Mouse (Mus musculus): Measurements from ENCODE around the gene Cad. TPM values are rescaled to one million over a fixed set of nuclear protein-coding genes. Genes with fewer than 3 reads are reported as not detected.

Gene Cad
- total RNA-seq, 1 experiment from 2014 or later: 28.3 TPM

DNA sequence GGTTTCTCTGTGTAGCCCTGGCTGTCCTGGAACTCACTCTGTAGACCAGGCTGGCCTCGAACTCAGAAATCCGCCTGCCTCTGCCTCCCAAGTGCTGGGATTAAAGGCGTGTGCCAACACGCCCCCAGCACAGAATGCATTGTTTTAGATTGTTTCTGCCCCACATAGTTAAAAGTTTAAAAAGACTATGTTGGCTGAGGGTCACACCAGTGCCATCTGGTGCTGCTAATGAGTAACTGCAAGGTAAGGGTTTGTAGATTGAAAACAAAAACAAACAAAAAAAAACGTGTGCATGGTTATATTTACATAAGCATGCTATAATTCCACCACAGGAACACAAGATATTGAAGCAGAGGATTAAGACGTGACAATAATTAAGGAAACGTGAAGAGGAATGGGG, 56.2 kb downstream of the Cad start:
- DNase-seq: no peak

DNA sequence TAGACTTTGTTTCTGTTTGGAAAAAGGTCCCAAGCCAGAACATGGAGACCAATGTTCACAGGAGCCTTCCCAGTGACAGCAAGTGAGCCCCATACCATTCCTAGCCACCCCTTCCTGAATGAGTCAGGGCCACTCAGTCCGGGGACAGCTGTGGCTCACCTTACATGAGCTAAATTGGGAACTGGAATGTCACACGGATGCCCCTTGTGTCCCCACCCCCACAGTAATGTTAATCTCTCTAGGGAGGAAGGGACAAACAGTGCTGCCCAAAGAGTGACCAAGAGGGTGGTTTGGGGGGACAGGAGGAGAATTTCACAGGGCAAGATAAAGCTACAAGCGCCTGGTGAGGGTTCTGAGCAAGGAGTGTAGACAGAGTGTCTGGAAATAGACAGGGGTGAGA, 61.8 kb downstream of the Cad start, which contains the start of gene Trim54:
Gene Trim54, plus strand, starts transcription at position 359 of the 400 bp plus-strand sequence.
- DNase-seq: no peak

DNA sequence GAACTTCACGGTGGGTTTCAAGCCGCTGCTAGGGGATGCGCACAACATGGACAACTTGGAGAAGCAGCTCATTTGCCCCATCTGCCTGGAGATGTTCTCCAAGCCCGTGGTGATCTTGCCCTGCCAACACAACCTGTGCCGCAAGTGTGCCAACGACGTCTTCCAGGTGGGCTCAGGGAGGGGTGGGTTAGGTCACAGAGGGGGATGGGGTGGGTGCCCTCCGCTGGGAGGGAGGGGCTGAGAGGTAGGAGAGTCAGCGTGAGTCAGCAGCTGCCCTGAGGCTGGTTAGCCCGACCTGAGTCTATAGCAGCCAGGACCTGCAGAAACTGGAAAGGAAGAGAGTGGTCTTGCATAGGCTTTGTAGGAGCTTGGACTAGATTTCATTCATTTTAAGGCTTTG, 62.3 kb downstream of the Cad start:
- DNase-seq: no peak

DNA sequence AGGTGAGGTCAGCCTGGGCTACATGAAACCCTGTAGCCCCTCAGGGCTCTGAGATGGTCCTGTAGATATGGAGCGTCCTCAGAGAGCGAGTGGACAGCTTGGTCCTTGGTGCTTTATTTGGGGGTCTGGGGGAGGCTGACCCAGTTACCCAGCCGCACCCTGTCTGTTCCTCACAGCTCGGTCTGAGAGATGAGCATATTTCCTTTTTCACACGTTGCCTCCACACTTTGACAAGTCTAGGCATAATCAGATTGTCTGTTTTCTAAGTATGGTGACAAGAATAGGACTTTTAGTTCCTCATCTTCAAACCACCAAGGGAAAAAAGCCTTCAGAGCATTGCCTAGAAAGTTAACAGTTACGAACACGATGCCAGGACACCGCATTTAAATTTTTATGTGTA, 66.5 kb downstream of the Cad start:
- no peak for DNase-seq

DNA sequence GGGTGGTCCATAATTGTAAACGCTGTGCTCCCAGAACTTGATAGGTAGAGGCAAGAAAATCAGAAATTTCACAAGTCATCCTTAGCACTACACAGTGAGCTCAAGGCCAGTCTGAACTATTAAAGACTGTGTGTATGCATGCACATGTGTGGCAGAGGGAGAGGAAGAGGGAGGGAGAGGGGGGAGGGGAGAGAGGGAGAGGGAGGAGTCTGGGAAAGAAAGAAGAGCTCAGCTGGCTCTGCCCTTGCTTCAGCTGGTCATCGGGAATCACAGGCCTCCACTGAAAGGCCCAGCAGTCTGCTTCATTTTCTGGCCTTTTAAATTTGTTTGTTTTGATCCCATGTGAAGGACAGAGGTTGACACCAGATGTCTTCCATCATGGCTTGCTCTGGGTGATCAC, 68.9 kb downstream of the Cad start:
- DNase-seq: no peak

DNA sequence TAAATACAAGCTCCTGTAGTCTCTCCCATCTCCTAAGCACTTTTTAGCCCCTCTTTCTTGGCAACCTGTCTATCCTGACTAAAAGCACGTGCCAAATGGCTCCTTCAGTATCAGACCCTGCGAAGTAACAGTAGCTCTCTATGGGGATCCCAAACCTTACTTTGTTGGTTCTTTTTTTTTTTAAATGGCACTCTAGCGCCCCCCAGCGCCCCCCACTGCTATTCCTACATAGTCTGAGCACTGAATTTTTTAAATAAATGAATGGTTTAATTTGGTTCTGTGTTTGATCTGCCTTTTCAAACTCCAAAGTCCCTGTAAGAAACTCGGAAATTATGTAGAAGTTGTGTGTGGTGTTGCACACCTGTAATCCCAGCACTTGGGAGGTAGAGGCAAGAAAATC, 71.5 kb downstream of the Cad start:
- no peak for DNase-seq

Other genes starting within 250 kb of the Cad start
- gene Mapre3, start 240.1 kb upstream of the Cad start, total RNA-seq (2021): 51.8 and 62.9 TPM in 2 replicates
- gene Tmem214, start 186.8 kb upstream of the Cad start, total RNA-seq (2021): 49.2 and 52.8 TPM in 2 replicates
- gene Agbl5, start 166.1 kb upstream of the Cad start, total RNA-seq (2021): 12.1 and 17.3 TPM in 2 replicates
- 190 and 207 TPM in 2 replicates for gene Ost4, start 147.0 kb upstream of the Cad start, total RNA-seq (2021)
- gene Emilin1, start 141.4 kb upstream of the Cad start, total RNA-seq (2021): 41.3 and 57.2 TPM in 2 replicates
- gene Khk, start 133.3 kb upstream of the Cad start, total RNA-seq (2021): 28.5 and 58.5 TPM in 2 replicates
- gene Cgref1, start 109.2 kb upstream of the Cad start, total RNA-seq (2021): 1.0 TPM in 1 of 2 replicates, not detected in the other
- gene Preb, start 94.4 kb upstream of the Cad start, total RNA-seq (2021): 131 TPM in 2 replicates
- 0.70 and 1.3 TPM in 2 replicates for gene Tcf23, start 86.1 kb upstream of the Cad start, total RNA-seq (2021)
- gene Atraid, start 6.5 kb upstream of the Cad start, total RNA-seq (2021): 136 and 139 TPM in 2 replicates
- 26.4 and 32.1 TPM in 2 replicates for gene Slc5a6, start 5.9 kb upstream of the Cad start, total RNA-seq (2021)
- not detected in 2 replicates for gene Dnajc5g, start 51.5 kb downstream of the Cad start, total RNA-seq (2021)
- not detected in 2 replicates for gene Slc30a3, start 53.5 kb downstream of the Cad start, total RNA-seq (2021)
- gene Trim54, start 61.9 kb downstream of the Cad start, total RNA-seq (2021): not detected in 2 replicates
- gene Ucn, start 84.0 kb downstream of the Cad start, total RNA-seq (2021): not detected in 2 replicates
- gene Mpv17, start 99.5 kb downstream of the Cad start, total RNA-seq (2021): 60.3 and 66.6 TPM in 2 replicates
- gene Gm29609, start 125.1 kb downstream of the Cad start, total RNA-seq (2021): 3.2 and 3.5 TPM in 2 replicates
- gene Gtf3c2, start 125.4 kb downstream of the Cad start, total RNA-seq (2021): 67.1 and 82.5 TPM in 2 replicates
- gene Snx17, start 138.4 kb downstream of the Cad start, total RNA-seq (2021): 97.6 and 99.5 TPM in 2 replicates
- 45.2 and 52.6 TPM in 2 replicates for gene Eif2b4, start 138.7 kb downstream of the Cad start, total RNA-seq (2021)
- gene Zfp513, start 147.5 kb downstream of the Cad start, total RNA-seq (2021): 28.4 and 34.3 TPM in 2 replicates
- gene Ppm1g, start 165.9 kb downstream of the Cad start, total RNA-seq (2021): 105 and 137 TPM in 2 replicates
- 80.5 and 107 TPM in 2 replicates for gene Nrbp1, start 186.1 kb downstream of the Cad start, total RNA-seq (2021)
- not detected in 2 replicates for gene Gm9970, start 186.5 kb downstream of the Cad start, total RNA-seq (2021)
- 5.2 and 5.3 TPM in 2 replicates for gene Krtcap3, start 196.9 kb downstream of the Cad start, total RNA-seq (2021)
- 39.9 and 46.1 TPM in 2 replicates for gene Ift172, start 236.3 kb downstream of the Cad start, total RNA-seq (2021)
- gene Fndc4, start 241.3 kb downstream of the Cad start, total RNA-seq (2021): 4.1 and 6.7 TPM in 2 replicates
- gene Gckr, start 242.7 kb downstream of the Cad start, total RNA-seq (2021): 0.55 and 0.95 TPM in 2 replicates

Data from adrenal gland, postnatal 25 days (tissue).